Mouse (Mus musculus) Muller cell, postnatal 12 days (primary cell): ENCODE results near the gene Cr1l.

Experiments
- DNase-seq: peaks from one replicate; pipeline ENCODE4 v3.0.0-alpha.2; 2015; ENCODE audit errors: inconsistent ontology term

The Cr1l gene

GRCm38 (mm10) chr1:195130953-195131674 is at the start of gene Cr1l:
Cr1l (minus strand) TSS chr1:195131586.
- peak; percentile 88 for DNase-seq

- DNase-seq = peak; percentile 70
These were observed 44.9 kb upstream of the Cr1l start, which contains the start of gene Cr2 for GRCm38 (mm10) chr1:195175980-195176931. Cr2 (minus strand) TSS chr1:195176716.

- no peak for DNase-seq
These were observed 33.8 kb upstream of the Cr1l start for GRCm38 (mm10) chr1:195164996-195165755.

GRCm38 (mm10) chr1:195132070-195132469 is 684 bp upstream of the Cr1l start:
- peak; percentile 47 for DNase-seq

- DNase-seq = no peak
These were observed 259 bp upstream of the Cr1l start for GRCm38 (mm10) chr1:195131675-195132015.

GRCm38 (mm10) chr1:195130479-195130878 is 907 bp downstream of the Cr1l start:
- DNase-seq = no peak

GRCm38 (mm10) chr1:195129867-195130266 is 1.5 kb downstream of the Cr1l start:
- no peak for DNase-seq

- no peak for DNase-seq
These were observed 17.0 kb downstream of the Cr1l start for GRCm38 (mm10) chr1:195114414-195114813.

- no peak for DNase-seq
These were observed 17.8 kb downstream of the Cr1l start for GRCm38 (mm10) chr1:195113621-195114020.

- no peak for DNase-seq
These were observed 30.7 kb downstream of the Cr1l start for GRCm38 (mm10) chr1:195100693-195101092.

GRCm38 (mm10) chr1:195098004-195098403 is 33.4 kb downstream of the Cr1l start:
- peak; percentile 65 for DNase-seq

GRCm38 (mm10) chr1:195092220-195092720 is 39.1 kb downstream of the Cr1l start, which contains the start of gene Cd46:
Cd46 (minus strand) TSS chr1:195092249.
- peak; percentile 90 for DNase-seq

- DNase-seq = no peak
These were observed 39.6 kb downstream of the Cr1l start for GRCm38 (mm10) chr1:195091699-195092219.

- DNase-seq = no peak
These were observed 49.2 kb downstream of the Cr1l start for GRCm38 (mm10) chr1:195082142-195082541.
